Mouse (Mus musculus): ENCODE data around the gene Clcn3. TPM values are rescaled to one million over a fixed set of nuclear protein-coding genes. Genes with fewer than 3 reads are reported as not detected.

The Clcn3 gene
- total RNA-seq, 1 experiment, result 72.0 TPM

GRCm38 (mm10) chr8:60976818-60977217, 6.3 kb downstream of the Clcn3 start:
- in situ Hi-C loops (cut with MboI; ENCODE audit: low sequenced_read_pairs in 2 of 2, unreplicated experiment in 2 of 2), result no loop called here
- H3K36me3 ChIP-seq (ENCODE audit: control insufficient read depth, insufficient read depth, low read length, poor library complexity, severe bottlenecking), result no peaks in the 10 kb centered on the region
- no peak overlapping the region for H3K27ac ChIP-seq (ENCODE audit: insufficient read depth, low read depth, low read length, poor library complexity, severe bottlenecking)
- no peak overlapping the region for H3K9ac ChIP-seq (ENCODE audit: insufficient read depth, low read depth, low read length, poor library complexity, severe bottlenecking)
- H3K9me3 ChIP-seq (ENCODE audit: control insufficient read depth, insufficient read depth, low read depth, low read length), result no peaks in the 10 kb centered on the region
- TF ChIP-seq ZC3H11A (IDR thresholded peaks at IDR 0.05; ENCODE audit: borderline replicate concordance, low read depth, low read length) (no peak), CHD2 (IDR thresholded peaks at IDR 0.05; ENCODE audit: low read depth, low read length) (no peak), HCFC1 (IDR thresholded peaks at IDR 0.05; ENCODE audit: borderline replicate concordance, insufficient read depth, low read length) (no peak), ZNF384 (IDR thresholded peaks at IDR 0.05; ENCODE audit: low read depth, low read length) (no peak), MAFK (IDR thresholded peaks at IDR 0.05; ENCODE audit: insufficient read depth, low read depth, low read length) (no peak)
- DNase-seq (ENCODE audit: low read depth, low spot score), result peak; percentile 29
- H3K4me3 ChIP-seq (ENCODE audit: insufficient read depth in 1 of 2, low read depth in 1 of 2, low read length in 2 of 2, poor library complexity in 1 of 2, severe bottlenecking in 1 of 2), result peak overlapping the region; percentile 5 to 10; a peak in 2 of 4 replicates
- H3K4me1 ChIP-seq (ENCODE audit: control insufficient read depth in 2 of 2, insufficient read depth in 2 of 2, low read length in 2 of 2, poor library complexity in 1 of 2), result peaks cover 0 to 3% of the 10 kb centered on the region in 2 experiments; a peak in 1 of 4 replicates

GRCm38 (mm10) chr8:60974837-60975236, 8.3 kb downstream of the Clcn3 start:
- no peak for DNase-seq (ENCODE audit: low read depth, low spot score)
- in situ Hi-C loops (cut with MboI; ENCODE audit: low sequenced_read_pairs in 2 of 2, unreplicated experiment in 2 of 2), result no loop called here

GRCm38 (mm10) chr8:60973448-60973847, 9.7 kb downstream of the Clcn3 start:
- Histone ChIP-seq H3K36me3 (ENCODE audit: control insufficient read depth, insufficient read depth, low read length, poor library complexity, severe bottlenecking) (no peaks in the 10 kb centered on the region), H3K4me1 (ENCODE audit: control insufficient read depth in 2 of 2, insufficient read depth in 2 of 2, low read length in 2 of 2, poor library complexity in 1 of 2) (peaks cover 3 to 6% of the 10 kb centered on the region in 2 experiments; a peak in 2 of 4 replicates), H3K9me3 (ENCODE audit: control insufficient read depth, insufficient read depth, low read depth, low read length) (no peaks in the 10 kb centered on the region), H3K4me3 (ENCODE audit: insufficient read depth in 1 of 2, low read depth in 1 of 2, low read length in 2 of 2, poor library complexity in 1 of 2, severe bottlenecking in 1 of 2) (no peak overlapping the region), H3K9ac (ENCODE audit: insufficient read depth, low read depth, low read length, poor library complexity, severe bottlenecking) (no peak overlapping the region), H3K27ac (ENCODE audit: insufficient read depth, low read depth, low read length, poor library complexity, severe bottlenecking) (no peak overlapping the region)
- no peak for TF ChIP-seq MAFK (IDR thresholded peaks at IDR 0.05; ENCODE audit: insufficient read depth, low read depth, low read length)
- TF ChIP-seq ZC3H11A (IDR thresholded peaks at IDR 0.05; ENCODE audit: borderline replicate concordance, low read depth, low read length), result no peak
- no peak for TF ChIP-seq HCFC1 (IDR thresholded peaks at IDR 0.05; ENCODE audit: borderline replicate concordance, insufficient read depth, low read length)
- TF ChIP-seq ZNF384 (IDR thresholded peaks at IDR 0.05; ENCODE audit: low read depth, low read length), result no peak
- TF ChIP-seq CHD2 (IDR thresholded peaks at IDR 0.05; ENCODE audit: low read depth, low read length), result no peak
- in situ Hi-C loops (cut with MboI; ENCODE audit: low sequenced_read_pairs in 2 of 2, unreplicated experiment in 2 of 2), result no loop called here
- no peak for DNase-seq (ENCODE audit: low read depth, low spot score)

More at GRCm38 (mm10) chr8:60974837-60975236, 8.3 kb downstream of the Clcn3 start:
- H3K9me3 ChIP-seq (ENCODE audit: control insufficient read depth, insufficient read depth, low read depth, low read length), result no peaks in the 10 kb centered on the region
- no peaks in the 10 kb centered on the region for H3K36me3 ChIP-seq (ENCODE audit: control insufficient read depth, insufficient read depth, low read length, poor library complexity, severe bottlenecking)
- TF ChIP-seq ZNF384 (IDR thresholded peaks at IDR 0.05; ENCODE audit: low read depth, low read length), result no peak
- no peak for TF ChIP-seq ZC3H11A (IDR thresholded peaks at IDR 0.05; ENCODE audit: borderline replicate concordance, low read depth, low read length)
- TF ChIP-seq MAFK (IDR thresholded peaks at IDR 0.05; ENCODE audit: insufficient read depth, low read depth, low read length), result no peak
- no peak for TF ChIP-seq CHD2 (IDR thresholded peaks at IDR 0.05; ENCODE audit: low read depth, low read length)
- TF ChIP-seq HCFC1 (IDR thresholded peaks at IDR 0.05; ENCODE audit: borderline replicate concordance, insufficient read depth, low read length), result no peak
- peaks cover 0 to 2% of the 10 kb centered on the region in 2 experiments; a peak in 2 of 4 replicates for H3K4me1 ChIP-seq (ENCODE audit: control insufficient read depth in 2 of 2, insufficient read depth in 2 of 2, low read length in 2 of 2, poor library complexity in 1 of 2)
- no peak overlapping the region for H3K27ac ChIP-seq (ENCODE audit: insufficient read depth, low read depth, low read length, poor library complexity, severe bottlenecking)
- H3K4me3 ChIP-seq (ENCODE audit: insufficient read depth in 1 of 2, low read depth in 1 of 2, low read length in 2 of 2, poor library complexity in 1 of 2, severe bottlenecking in 1 of 2), result no peak overlapping the region
- no peak overlapping the region for H3K9ac ChIP-seq (ENCODE audit: insufficient read depth, low read depth, low read length, poor library complexity, severe bottlenecking)

GRCm38 (mm10) chr8:60971808-60972207, 11.3 kb downstream of the Clcn3 start:
- no peak for DNase-seq (ENCODE audit: low read depth, low spot score)
- Histone ChIP-seq H3K27ac (ENCODE audit: insufficient read depth, low read depth, low read length, poor library complexity, severe bottlenecking) (no peak overlapping the region), H3K4me1 (ENCODE audit: control insufficient read depth in 2 of 2, insufficient read depth in 2 of 2, low read length in 2 of 2, poor library complexity in 1 of 2) (peaks cover 3 to 4% of the 10 kb centered on the region in 2 experiments; a peak in 2 of 4 replicates), H3K4me3 (ENCODE audit: insufficient read depth in 1 of 2, low read depth in 1 of 2, low read length in 2 of 2, poor library complexity in 1 of 2, severe bottlenecking in 1 of 2) (no peak overlapping the region), H3K9ac (ENCODE audit: insufficient read depth, low read depth, low read length, poor library complexity, severe bottlenecking) (no peak overlapping the region), H3K36me3 (ENCODE audit: control insufficient read depth, insufficient read depth, low read length, poor library complexity, severe bottlenecking) (no peaks in the 10 kb centered on the region), H3K9me3 (ENCODE audit: control insufficient read depth, insufficient read depth, low read depth, low read length) (no peaks in the 10 kb centered on the region)
- TF ChIP-seq HCFC1 (IDR thresholded peaks at IDR 0.05; ENCODE audit: borderline replicate concordance, insufficient read depth, low read length) (no peak), ZNF384 (IDR thresholded peaks at IDR 0.05; ENCODE audit: low read depth, low read length) (no peak), ZC3H11A (IDR thresholded peaks at IDR 0.05; ENCODE audit: borderline replicate concordance, low read depth, low read length) (no peak), MAFK (IDR thresholded peaks at IDR 0.05; ENCODE audit: insufficient read depth, low read depth, low read length) (no peak), CHD2 (IDR thresholded peaks at IDR 0.05; ENCODE audit: low read depth, low read length) (no peak)
- in situ Hi-C loops (cut with MboI; ENCODE audit: low sequenced_read_pairs in 2 of 2, unreplicated experiment in 2 of 2), result no loop called here

All from ES-E14 (cell line).